Mouse (Mus musculus): ENCODE measurements around the gene Slc35b4.

DNA sequence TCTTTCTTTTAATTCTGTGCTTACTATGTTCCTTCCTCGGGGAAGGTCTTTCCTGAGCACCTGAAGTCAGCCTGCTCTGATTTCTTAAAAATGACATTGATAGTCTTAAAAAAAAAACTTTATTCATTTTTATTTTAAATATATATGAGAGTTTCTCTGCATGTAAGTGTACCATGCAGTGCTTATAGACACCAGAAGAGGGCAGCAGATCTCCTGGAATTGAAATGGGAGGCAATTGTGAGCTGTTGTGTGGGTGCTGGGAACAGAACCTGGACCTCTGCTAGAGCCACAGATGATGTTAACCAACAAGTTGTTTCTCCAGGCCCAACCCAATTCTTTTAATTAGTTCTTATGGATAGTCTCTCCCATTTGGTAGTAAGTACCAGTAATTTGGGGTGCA is 18.1 kb upstream of the Slc35b4 start:
- no peak for TF ChIP-seq MYOG (IDR thresholded peaks at IDR 0.05; ENCODE audit: control insufficient read depth in 1 of 3, insufficient read depth in 1 of 3, insufficient read length in 2 of 3, low read depth in 2 of 3)
- TF ChIP-seq POLR2A (IDR thresholded peaks at IDR 0.05; ENCODE audit: insufficient read length, low read depth): no peak
- no peak for TF ChIP-seq TCF12 (IDR thresholded peaks at IDR 0.05; ENCODE audit: insufficient read depth, poor library complexity, severe bottlenecking)
- TF ChIP-seq E2F4 (IDR thresholded peaks at IDR 0.05; ENCODE audit: insufficient read depth): no peak
- no peak for TF ChIP-seq USF1 (IDR thresholded peaks at IDR 0.05; ENCODE audit: low read depth)
- no peak for TF ChIP-seq MAX (IDR thresholded peaks at IDR 0.05; ENCODE audit: low read depth)
- TF ChIP-seq CEBPB (IDR thresholded peaks at IDR 0.05; ENCODE audit: insufficient read depth, poor library complexity, severe bottlenecking): no peak
- TF ChIP-seq POLR2AphosphoS2 (IDR thresholded peaks at IDR 0.05; ENCODE audit: insufficient read length, low read depth): no peak
- no peak for TF ChIP-seq TCF3 (IDR thresholded peaks at IDR 0.05; ENCODE audit: insufficient read length, low read depth)
- TF ChIP-seq MYOD1 (IDR thresholded peaks at IDR 0.05; ENCODE audit: control insufficient read depth in 1 of 3, insufficient read length in 2 of 3, low read depth in 2 of 3): no peak
- no peak for TF ChIP-seq REST (IDR thresholded peaks at IDR 0.05; ENCODE audit: insufficient read depth, insufficient read length)
- no peak for TF ChIP-seq SRF (IDR thresholded peaks at IDR 0.05; ENCODE audit: control insufficient read depth, insufficient read length, low read depth)

All from myocyte (in vitro differentiated cells).